Mouse (Mus musculus) kidney, postnatal 0 days (tissue): ENCODE measurements around the gene Togaram1. TPM values are rescaled to one million over a fixed set of nuclear protein-coding genes. Genes with fewer than 3 reads are reported as not detected.

ENCODE experiments used
- ATAC-seq: fragments of 200-750 bp; cut with Nextera tagmentation; replicated peaks from 2 replicates; pipeline ENCODE4 v1.8.0; 2017; ENCODE audit warnings: low read depth, moderate number of reproducible peaks, moderate TSS enrichment, moderate library complexity; ENCODE audit not compliant: low FRiP score
- DNase-seq: peaks from one replicate; pipeline ENCODE4 v3.0.0-alpha.2; 2016; ENCODE audit warnings: low spot score
- H3K27ac ChIP-seq: fragments of 300-500 bp; sonication (generic); 2 replicates; pipeline ENCODE4 v1.5.1; 2014; ENCODE audit warnings: mild to moderate bottlenecking
- H3K27me3 ChIP-seq: fragments of 300-500 bp; sonication (generic); 2 replicates; pipeline ENCODE4 v1.6.1; 2014; ENCODE audit warnings: low read length, mixed read lengths; ENCODE audit not compliant: insufficient read depth
- H3K36me3 ChIP-seq: fragments of 300-500 bp; sonication (generic); 2 replicates; pipeline ENCODE4 v1.6.1; 2014; ENCODE audit warnings: low read length, mixed read lengths; ENCODE audit not compliant: insufficient read depth
- H3K4me1 ChIP-seq: fragments of 300-500 bp; sonication (generic); replicated peaks from 2 replicates; pipeline ENCODE4 v1.6.1; 2014; ENCODE audit warnings: antibody characterized with exemption, low read length, mixed read lengths; ENCODE audit not compliant: insufficient read depth
- H3K4me2 ChIP-seq: fragments of 300-500 bp; sonication (generic); 2 replicates; pipeline ENCODE4 v1.6.1; 2014; ENCODE audit warnings: mild to moderate bottlenecking, low read length, moderate library complexity, mixed read lengths
- H3K4me3 ChIP-seq: fragments of 300-500 bp; sonication (generic); replicated peaks from 2 replicates; pipeline ENCODE4 v1.5.1; 2014; ENCODE audit warnings: low read depth, low read length
- H3K9ac ChIP-seq: fragments of 300-500 bp; sonication (generic); 2 replicates; pipeline ENCODE4 v1.6.1; 2014; ENCODE audit warnings: low read depth, low read length
- H3K9me3 ChIP-seq: fragments of 300-500 bp; sonication (generic); replicated peaks from 2 replicates; pipeline ENCODE4 v1.6.1; 2016; ENCODE audit warnings: low read length, inconsistent platforms, mixed read lengths
- CTCF ChIP-seq: IDR thresholded peaks from 2 replicates; pipeline ENCODE4 v1.5.1; 2016; ENCODE audit warnings: antibody characterized with exemption, low read depth, mild to moderate bottlenecking, moderate library complexity
- WGBS: fragments of 180-500 bp; shearing (Covaris S2); extraction: QIAGEN DNeasy Blood & Tissue Kit; methylation state at CpG from one replicate; pipeline ENCODE4 v1.1.7; 2014; 5-methylcytosine and 5-hydroxymethylcytosine counted together
- polyA plus RNA-seq: library from polyadenylated mRNA; unstranded; fragments of >200 nt; fragmentation: Nextera tagmentation; extraction: Ambion mirVana; gene quantifications from 2 replicates; pipeline ENCODE4 v1.2.1, GENCODE M21; 2015

Gene Togaram1
- polyA plus RNA-seq, 1 experiment from 2014 or later, result 20.9 TPM

DNA sequence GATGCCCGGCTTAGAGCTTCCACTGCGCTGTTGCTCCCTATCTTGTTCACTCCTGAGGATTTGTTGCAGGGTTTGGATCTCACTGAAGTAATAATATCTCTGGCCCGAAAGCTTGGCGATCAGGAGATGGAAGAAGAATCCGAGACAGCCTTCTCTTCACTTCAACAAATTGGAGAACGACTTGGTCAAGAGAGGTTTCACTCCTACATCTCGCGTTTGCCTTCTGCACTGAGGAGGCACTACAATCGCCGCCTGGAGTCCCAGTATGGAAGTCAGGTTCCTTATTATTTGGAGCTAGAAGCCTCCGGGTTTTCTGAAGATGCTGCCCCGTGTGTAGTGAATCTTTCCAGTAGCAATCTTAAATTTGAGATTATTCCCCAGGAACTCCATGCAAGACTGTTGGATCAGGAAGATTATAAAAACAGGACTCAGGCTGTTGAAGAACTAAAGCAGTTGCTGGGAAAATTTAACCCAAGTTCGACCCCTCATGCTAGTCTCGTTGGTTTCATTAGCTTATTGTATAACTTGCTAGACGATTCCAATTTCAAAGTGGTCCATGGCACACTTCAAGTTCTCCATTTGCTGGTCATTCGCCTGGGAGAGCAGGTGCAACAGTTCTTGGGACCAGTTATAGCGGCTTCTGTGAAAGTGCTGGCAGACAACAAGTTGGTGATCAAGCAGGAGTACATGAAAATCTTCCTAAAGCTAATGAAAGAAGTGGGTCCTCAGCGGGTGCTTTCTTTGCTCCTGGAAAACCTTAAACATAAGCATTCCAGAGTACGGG lies 1.2 kb downstream of the Togaram1 start:
- Histone ChIP-seq H3K36me3 (no peaks in the 10 kb centered on the region; the same call in 1 of the 2 replicates), H3K27ac (peak overlapping the region; percentile 95), H3K9me3 (no peaks in the 10 kb centered on the region), H3K9ac (peak overlapping the region; percentile 93), H3K4me1 (peaks cover 11% of the 10 kb centered on the region; the same call in 1 of the 2 replicates), H3K4me3 (peak overlapping the region; percentile 87), H3K4me2 (peak overlapping the region; percentile 95), H3K27me3 (no peaks in the 10 kb centered on the region)
- ATAC-seq (no peak), DNase-seq (peak; percentile 40)
- 3% methylated on average over 19 of the region's 19 CpGs for WGBS
- TF ChIP-seq CTCF, result no peak

DNA sequence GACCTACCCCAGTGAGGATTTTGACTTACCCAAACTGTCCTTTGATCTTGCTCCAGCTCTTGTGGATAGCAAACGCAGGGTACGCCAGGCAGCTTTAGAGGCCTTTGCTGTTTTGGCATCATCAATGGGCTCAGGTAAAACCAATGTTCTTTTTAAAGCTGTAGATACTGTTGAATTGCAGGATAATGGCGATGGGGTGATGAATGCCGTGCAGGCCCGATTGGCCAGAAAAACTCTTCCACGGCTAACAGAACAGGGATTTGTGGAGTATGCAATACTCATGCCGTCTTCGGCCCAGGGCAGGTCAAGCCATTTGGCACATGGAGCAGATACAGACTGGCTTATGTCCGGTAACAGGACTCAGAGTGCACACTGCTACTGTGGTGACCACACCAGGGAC lies 1.9 kb downstream of the Togaram1 start:
- Histone ChIP-seq H3K4me2 (peak overlapping the region; percentile 95), H3K9ac (peak overlapping the region; percentile 93), H3K27ac (no peak overlapping the region), H3K36me3 (no peaks in the 10 kb centered on the region; the same call in 1 of the 2 replicates), H3K27me3 (no peaks in the 10 kb centered on the region), H3K4me3 (peak overlapping the region; percentile 87), H3K4me1 (peaks cover 11% of the 10 kb centered on the region; the same call in 1 of the 2 replicates), H3K9me3 (no peaks in the 10 kb centered on the region)
- ATAC-seq, result no peak
- under 1% methylated on average over 9 of the region's 9 CpGs for WGBS
- no peak for DNase-seq
- no peak for TF ChIP-seq CTCF

DNA sequence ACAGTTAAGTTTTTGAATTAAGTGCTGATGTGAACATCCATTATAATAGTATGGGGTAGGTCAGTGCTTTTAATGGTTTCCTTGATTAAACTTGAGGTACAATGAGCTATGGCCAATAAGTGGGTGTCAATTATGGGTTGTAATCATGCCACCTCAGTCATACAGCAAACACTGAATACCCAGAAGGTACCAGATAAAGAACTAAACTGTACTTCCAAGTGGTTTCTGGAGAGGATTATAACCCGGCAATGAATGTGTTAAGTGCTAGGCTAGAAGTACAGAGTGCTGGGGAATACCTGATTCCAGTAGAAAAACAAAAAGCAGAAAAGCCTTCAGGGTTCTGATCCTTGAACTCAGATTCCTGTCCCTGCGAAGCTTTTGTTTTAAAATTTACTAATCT lies 2.5 kb downstream of the Togaram1 start:
- no peak for ATAC-seq
- Histone ChIP-seq H3K4me3 (peak overlapping the region; percentile 87), H3K4me2 (peak overlapping the region; percentile 95), H3K9ac (peak overlapping the region; percentile 93), H3K27ac (no peak overlapping the region), H3K27me3 (no peaks in the 10 kb centered on the region), H3K9me3 (no peaks in the 10 kb centered on the region), H3K4me1 (peaks cover 11% of the 10 kb centered on the region; the same call in 1 of the 2 replicates), H3K36me3 (no peaks in the 10 kb centered on the region; the same call in 1 of the 2 replicates)
- no peak for TF ChIP-seq CTCF
- DNase-seq, result no peak
- WGBS, result 3% methylated on average over 2 of the region's 2 CpGs

DNA sequence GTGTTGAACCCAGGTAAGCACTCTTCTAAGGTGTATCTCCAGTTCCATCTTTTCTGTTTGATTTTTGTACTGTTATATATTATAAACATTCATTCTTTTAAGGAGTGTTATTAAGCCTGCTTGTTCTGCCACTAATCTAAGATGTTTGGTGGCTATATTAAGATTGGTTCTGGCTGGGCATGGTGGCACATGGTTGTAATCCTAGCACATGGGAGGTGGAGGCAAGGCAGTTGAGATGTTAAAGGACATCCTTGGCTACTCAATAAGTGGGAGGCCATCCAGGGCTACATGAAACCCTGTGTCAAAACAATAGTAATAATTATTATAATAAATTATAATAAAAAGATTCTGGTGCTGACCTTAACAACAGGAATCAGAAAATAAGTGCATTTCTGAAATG lies 5.8 kb downstream of the Togaram1 start:
- H3K4me2 ChIP-seq, result 0 out of 2 replicates have a peak overlapping the region, but pooled peaks have one; percentile 2
- ATAC-seq (no peak), DNase-seq (no peak)

DNA sequence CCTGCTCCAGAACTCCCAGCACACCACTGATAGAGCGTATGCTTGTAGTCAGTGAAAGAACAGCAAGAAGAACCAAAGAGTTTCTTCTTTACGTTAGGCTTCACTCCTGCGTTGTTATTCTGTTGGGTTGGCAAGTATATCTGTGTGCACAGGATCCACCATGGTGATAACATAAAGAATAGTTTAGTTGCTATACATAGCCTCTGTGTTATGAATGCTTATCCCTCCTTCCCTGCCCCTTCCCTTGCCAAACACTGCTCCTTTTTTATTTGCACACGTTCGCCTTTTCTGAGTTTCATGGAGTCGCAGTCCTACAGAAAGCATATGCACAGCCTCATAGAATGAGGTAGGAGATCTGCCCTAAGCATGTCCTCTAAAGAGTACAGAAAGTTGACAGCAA lies 6.5 kb downstream of the Togaram1 start:
- no peak overlapping the region for H3K27ac ChIP-seq
- no peak overlapping the region for H3K9ac ChIP-seq
- H3K4me2 ChIP-seq, result no peak overlapping the region
- H3K4me3 ChIP-seq, result no peak overlapping the region
- no peak for DNase-seq
- H3K9me3 ChIP-seq, result no peaks in the 10 kb centered on the region
- H3K4me1 ChIP-seq, result peaks cover 11% of the 10 kb centered on the region; the same call in 1 of the 2 replicates
- WGBS, result 77% methylated on average over 6 of the region's 6 CpGs
- H3K27me3 ChIP-seq, result no peaks in the 10 kb centered on the region
- TF ChIP-seq CTCF, result no peak
- peaks cover under 1% of the 10 kb centered on the region; the same call in 1 of the 2 replicates for H3K36me3 ChIP-seq
- ATAC-seq, result no peak

More for the DNA sequence above, 5.8 kb downstream of the Togaram1 start:
- no peak overlapping the region for H3K9ac ChIP-seq
- no peaks in the 10 kb centered on the region for H3K27me3 ChIP-seq
- TF ChIP-seq CTCF, result no peak
- no peaks in the 10 kb centered on the region; the same call in 1 of the 2 replicates for H3K36me3 ChIP-seq
- H3K27ac ChIP-seq, result no peak overlapping the region
- H3K9me3 ChIP-seq, result no peaks in the 10 kb centered on the region
- H3K4me1 ChIP-seq, result peaks cover 11% of the 10 kb centered on the region; the same call in 1 of the 2 replicates
- no peak overlapping the region for H3K4me3 ChIP-seq

DNA sequence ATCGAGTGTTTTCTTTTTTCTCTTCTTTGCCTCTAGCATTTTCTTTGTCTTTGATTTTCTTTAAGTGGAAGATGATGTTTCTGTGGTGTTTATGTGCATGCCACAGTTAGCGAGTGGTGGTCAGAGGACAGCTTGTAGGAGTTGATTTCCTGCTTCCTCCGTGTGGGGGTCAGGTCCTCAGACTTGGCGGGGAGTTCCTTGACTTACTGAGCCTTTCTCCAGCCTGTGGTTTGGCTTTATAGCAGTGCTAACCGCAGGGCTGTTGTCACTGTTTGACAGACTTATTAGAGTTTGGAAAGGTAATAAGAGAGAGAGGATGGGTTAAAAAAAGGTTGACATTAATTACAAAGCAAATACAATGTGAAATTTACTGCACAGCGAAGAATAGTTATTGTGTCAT lies 10.0 kb downstream of the Togaram1 start:
- no peak overlapping the region for H3K9ac ChIP-seq
- H3K4me3 ChIP-seq, result no peak overlapping the region
- H3K4me1 ChIP-seq, result 0 out of 2 replicates have a peak, but pooled peaks cover 5% of the 10 kb centered on the region
- 25% methylated on average over 6 of the region's 6 CpGs for WGBS
- DNase-seq, result peak; percentile 50
- H3K36me3 ChIP-seq, result peaks cover 15% of the 10 kb centered on the region; the same call in 1 of the 2 replicates
- ATAC-seq, result no peak
- no peak overlapping the region for H3K27ac ChIP-seq
- no peak for TF ChIP-seq CTCF
- no peak overlapping the region for H3K4me2 ChIP-seq
- H3K9me3 ChIP-seq, result no peaks in the 10 kb centered on the region
- no peaks in the 10 kb centered on the region for H3K27me3 ChIP-seq
